Mouse (Mus musculus): ENCODE measurements around the gene Rsl1d1.
A peak's percentile ranks its signal among the peaks of the same experiment; 100 is the strongest.

The Rsl1d1 gene

GRCm38 (mm10) chr16:11202571-11203554 lies at the start of gene Rsl1d1:
Gene Rsl1d1 (minus strand): TSS chr16:11203331.
- peak; percentile 92 for DNase-seq (ENCODE audit: low read depth, low spot score)

- DNase-seq (ENCODE audit: low read depth, low spot score) = no peak
Measured at GRCm38 (mm10) chr16:11247791-11248190, 44.7 kb upstream of the Rsl1d1 start.

DNA sequence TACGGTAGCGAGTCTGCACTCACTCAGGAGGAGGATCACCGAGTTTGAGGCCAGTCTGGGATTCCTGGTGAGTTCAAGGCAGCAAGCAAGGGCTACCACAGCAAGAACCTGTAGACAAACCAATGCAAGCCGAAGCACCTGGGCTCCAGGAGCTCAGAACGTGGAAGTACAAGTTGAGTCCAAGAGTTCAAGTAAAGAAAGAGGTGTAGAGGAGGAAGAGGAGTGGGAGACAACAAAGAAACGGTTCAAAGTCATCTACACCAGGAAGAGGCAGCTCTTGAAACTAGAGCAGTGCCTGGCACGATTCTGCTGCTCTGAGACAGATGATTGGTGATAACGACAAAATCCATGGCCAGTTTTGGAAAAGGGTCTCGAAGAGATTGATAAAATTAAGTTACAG lies 42.6 kb upstream of the Rsl1d1 start:
- no peak for DNase-seq (ENCODE audit: low read depth, low spot score)

DNA sequence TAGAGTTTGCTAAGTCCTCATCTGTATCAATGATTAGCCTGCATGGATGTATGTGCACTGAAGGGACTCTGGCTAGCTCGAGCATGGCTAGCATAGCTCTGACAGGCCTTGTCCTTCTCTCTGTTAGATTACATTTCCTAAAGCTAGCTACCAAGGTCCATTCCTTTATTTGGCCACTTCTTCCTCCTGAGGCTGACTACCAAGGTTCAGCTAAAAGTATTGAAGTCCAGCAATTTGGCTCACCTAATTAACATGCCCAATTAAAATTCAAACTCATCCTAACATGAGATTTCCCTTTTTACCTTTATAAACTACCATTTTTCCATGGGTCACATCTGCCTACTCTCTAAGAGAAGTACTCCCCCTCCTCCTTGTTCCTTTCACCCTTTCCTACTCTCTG lies 39.3 kb upstream of the Rsl1d1 start:
- DNase-seq (ENCODE audit: low read depth, low spot score) = no peak

DNA sequence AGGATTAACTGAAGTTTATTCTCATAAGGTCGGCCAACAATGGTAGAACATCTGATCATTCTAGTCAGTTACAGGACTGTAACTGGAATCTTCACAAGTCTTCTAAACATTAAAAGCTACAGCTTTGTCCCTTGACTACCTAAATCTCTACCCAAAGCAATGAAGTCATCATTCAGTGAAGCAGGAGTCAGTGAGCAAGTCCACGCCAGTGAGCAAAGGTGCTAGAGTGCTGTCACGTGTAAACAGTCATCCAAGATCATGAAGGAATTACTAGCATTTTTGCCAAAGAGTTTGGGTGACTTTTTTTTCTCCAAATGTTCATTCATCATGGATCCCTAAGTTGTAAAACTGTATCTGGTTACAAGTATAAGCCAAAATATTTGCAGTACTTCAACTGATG lies 14.7 kb upstream of the Rsl1d1 start:
- no peak for DNase-seq (ENCODE audit: low read depth, low spot score)

- DNase-seq (ENCODE audit: low read depth, low spot score) = no peak
Measured at GRCm38 (mm10) chr16:11203600-11204390, 664 bp upstream of the Rsl1d1 start.

DNA sequence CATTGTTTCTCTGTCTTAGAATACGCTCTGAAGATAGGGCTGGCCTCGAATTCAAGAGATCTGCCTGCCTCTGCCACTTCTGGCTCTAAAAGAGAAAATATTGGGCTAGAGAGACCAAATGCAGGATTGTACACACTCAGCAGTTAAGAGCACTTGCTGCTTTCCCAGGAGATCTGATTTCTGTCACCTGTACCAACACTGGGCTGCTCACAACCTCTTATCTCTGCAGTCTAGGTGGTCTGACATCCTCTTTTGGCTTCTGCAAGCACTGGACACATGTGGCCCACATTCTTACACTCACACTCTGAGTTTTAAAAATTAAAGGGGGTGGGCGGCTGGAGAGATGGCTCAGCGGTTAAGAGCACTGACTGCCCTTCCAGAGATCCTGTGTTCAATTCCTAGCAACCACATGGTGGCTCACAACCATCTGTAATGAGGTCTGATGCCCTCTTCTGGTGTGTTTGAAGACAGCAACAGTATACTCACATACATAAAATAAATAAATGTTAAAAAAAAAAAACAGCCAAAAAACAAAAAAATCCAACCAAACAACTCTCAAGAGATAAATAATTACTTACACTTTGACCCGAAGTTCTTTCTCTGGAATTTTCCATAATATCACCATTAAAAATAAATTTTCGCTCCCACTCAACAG lies 1.3 kb downstream of the Rsl1d1 start:
- DNase-seq (ENCODE audit: low read depth, low spot score) = no peak

DNA sequence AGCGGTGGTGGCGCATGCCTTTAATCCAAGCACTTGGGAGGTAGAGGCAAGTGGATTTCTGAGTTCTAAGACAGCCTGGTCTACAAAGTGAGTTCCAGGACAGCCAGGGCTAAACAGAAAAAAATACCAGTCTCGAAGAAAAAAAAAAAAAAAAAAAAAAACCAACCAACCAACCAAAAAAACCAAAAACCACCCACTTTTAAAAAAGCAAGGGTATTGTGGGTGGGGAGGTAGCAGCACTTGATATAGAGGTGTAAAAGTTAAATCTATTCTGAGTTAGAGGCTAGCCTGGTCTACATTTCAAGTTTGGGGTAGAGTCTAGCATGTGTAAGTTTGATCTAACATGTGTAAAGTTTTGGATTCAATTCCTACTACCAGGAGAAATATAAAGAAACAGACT lies 2.9 kb downstream of the Rsl1d1 start:
- DNase-seq (ENCODE audit: low read depth, low spot score) = no peak

- DNase-seq (ENCODE audit: low read depth, low spot score) = no peak
Measured at GRCm38 (mm10) chr16:11198467-11198866, 4.7 kb downstream of the Rsl1d1 start.

GRCm38 (mm10) chr16:11197052-11197451 lies 6.1 kb downstream of the Rsl1d1 start:
- DNase-seq (ENCODE audit: low read depth, low spot score) = no peak

DNA sequence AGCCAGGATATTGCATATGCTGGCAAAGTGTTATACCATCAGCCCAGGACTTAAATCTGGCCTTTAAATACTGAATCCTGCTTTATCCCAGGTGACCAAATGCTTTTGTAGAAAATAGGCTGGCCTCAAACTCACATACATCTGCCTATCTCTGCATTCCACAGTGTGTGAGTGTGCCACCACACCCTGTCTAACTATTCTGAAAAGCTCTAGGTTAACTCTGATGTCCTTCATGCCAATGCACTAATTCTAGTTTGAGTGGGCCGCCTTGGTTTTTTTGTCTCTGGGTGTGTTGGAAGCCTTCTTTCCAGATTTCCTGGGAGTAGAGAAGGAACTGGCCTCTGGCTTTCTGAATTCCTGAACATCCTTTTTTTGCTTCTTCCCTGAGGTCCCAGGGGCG lies 9.9 kb downstream of the Rsl1d1 start:
- DNase-seq (ENCODE audit: low read depth, low spot score) = no peak

GRCm38 (mm10) chr16:11190150-11190549 lies 13.0 kb downstream of the Rsl1d1 start:
- no peak for DNase-seq (ENCODE audit: low read depth, low spot score)

- no peak for DNase-seq (ENCODE audit: low read depth, low spot score)
Measured at GRCm38 (mm10) chr16:11177404-11177803, 25.7 kb downstream of the Rsl1d1 start.

GRCm38 (mm10) chr16:11176884-11177244 lies 26.3 kb downstream of the Rsl1d1 start:
- no peak for DNase-seq (ENCODE audit: low read depth, low spot score)

- DNase-seq (ENCODE audit: low read depth, low spot score) = peak; percentile 87
Measured at GRCm38 (mm10) chr16:11176208-11176883, 26.8 kb downstream of the Rsl1d1 start, which contains the start of gene Zc3h7a. Gene Zc3h7a (minus strand): TSS chr16:11176393.

GRCm38 (mm10) chr16:11175489-11176207 lies 27.5 kb downstream of the Rsl1d1 start:
- peak; percentile 36 for DNase-seq (ENCODE audit: low read depth, low spot score)

DNA sequence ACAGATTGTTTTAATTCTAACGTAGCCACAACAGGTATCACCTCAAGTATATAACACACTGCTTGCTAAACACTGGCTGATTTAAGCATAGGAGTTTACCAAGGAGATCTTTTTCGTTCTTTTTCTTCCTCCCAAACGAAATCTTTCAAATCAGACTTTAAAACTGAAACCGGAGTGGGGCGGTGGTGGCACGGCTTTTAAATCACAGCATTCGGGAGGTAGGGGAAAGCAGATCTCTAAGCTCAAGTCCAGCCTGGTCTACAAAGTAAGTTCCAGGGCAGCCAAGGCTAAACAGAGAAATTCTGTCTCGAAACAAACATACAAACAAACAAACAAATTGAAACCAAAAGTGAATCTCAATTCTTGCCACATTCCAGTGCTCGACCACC lies 28.0 kb downstream of the Rsl1d1 start:
- DNase-seq (ENCODE audit: low read depth, low spot score) = no peak

GRCm38 (mm10) chr16:11174671-11175081 lies 28.5 kb downstream of the Rsl1d1 start:
- DNase-seq (ENCODE audit: low read depth, low spot score) = peak; percentile 35

DNA sequence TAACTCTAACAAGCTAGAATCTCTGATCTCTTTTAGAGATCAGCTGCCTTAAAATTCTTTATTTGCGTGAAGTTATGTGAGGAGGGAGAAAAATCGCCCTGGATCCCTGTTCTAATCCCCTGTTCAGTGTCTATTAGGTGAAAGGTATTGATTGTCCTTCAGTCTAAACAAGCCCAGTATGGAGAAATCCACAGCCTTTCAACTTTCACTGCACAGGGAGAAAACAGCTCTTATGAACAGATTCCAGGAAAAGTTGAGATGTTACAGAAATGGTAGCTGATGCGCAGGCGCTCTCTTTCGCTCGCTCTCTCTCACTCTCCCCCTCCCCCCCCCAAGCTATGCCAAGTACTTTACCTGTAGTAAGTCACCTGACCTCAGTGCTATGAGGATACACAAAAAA lies 31.5 kb downstream of the Rsl1d1 start:
- no peak for DNase-seq (ENCODE audit: low read depth, low spot score)

DNA sequence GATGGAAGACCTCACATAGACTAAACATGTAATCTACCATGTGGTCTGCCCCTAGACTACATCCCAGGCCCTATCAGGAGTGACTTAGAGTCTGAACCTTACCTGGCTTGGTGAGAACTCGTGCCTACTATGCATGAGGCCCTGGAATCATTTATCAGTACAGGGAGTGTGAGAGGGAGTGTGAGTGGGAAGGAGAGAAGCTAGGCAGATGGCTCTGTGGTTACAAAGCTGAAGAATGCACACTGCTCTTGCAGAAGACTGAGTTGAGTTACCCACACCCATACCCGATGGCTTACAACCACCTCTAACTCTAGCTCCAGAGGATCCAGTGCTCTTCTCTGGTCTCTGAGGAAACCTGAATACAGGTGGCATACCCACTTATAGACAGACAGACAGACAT lies 36.7 kb downstream of the Rsl1d1 start:
- no peak for DNase-seq (ENCODE audit: low read depth, low spot score)

Data from retina, postnatal 7 days (tissue).